Mouse (Mus musculus) left cerebral cortex, adult 9 months (tissue): ENCODE data around the gene Cd302.

Source experiments
- DNase-seq, 2 experiments: peaks; one replicate each; pipeline ENCODE4 v3.0.0; 2022; ENCODE audit warnings: low spot score in 2 of 2

The Cd302 gene

DNA sequence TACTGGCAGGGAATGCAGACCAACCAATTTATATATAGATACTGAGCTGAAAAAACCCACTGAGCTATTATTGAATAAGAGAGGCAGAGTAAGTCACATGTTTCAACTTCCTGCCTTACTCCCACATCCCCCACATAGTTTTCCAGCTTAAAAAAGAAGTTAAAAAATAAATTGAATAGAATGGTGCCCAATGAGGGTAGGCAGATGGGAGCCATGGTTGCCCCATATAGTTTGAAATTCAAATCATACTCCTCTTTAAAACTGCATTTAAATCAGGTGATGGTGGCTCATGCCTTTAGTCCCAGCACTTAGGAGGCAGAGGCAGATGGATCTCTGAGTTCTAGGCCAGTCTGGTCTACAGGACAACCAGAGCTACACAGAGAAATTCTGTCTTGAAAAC, 30.8 kb downstream of the Cd302 start:
- peak in 1 of 2 experiments; percentile 39 for DNase-seq

DNA sequence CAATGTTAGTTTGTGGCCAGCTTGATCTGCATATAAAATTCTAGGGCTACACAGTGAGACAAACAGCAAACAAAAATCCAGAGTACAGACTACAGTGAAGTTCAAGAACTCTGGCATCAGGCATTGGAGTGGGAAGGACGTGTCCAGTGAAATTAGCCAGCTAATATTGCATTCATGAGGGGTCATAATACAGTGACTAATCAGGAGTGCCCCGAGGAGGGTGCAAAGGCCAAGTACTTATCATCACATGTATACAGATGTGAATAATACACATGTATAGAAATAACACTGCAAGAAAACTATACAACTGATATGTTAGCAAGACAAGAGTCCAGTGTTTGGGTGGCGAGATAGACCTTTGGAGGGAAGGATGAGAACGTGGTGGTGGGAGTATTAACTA, 31.5 kb downstream of the Cd302 start:
- DNase-seq: no peak

DNA sequence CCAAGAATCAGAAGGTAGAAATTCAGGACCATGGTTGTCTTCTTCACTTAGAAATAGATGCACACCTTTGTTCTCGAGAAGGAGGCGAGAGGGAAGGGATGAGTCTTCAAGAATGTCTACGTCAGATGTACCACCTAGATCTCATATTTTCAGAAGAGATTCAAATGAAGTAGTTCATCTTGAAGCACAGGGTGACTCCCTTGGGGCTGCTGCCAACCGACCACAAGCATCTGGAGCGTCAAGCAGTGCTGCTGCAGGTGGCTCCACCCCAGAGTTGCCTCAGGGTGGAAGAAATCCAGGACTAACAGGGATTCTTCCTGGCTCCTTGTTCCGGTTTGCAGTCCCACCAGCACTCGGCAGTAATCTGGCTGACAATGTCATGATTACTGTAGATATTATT, 49.8 kb downstream of the Cd302 start:
- no peak for DNase-seq

DNA sequence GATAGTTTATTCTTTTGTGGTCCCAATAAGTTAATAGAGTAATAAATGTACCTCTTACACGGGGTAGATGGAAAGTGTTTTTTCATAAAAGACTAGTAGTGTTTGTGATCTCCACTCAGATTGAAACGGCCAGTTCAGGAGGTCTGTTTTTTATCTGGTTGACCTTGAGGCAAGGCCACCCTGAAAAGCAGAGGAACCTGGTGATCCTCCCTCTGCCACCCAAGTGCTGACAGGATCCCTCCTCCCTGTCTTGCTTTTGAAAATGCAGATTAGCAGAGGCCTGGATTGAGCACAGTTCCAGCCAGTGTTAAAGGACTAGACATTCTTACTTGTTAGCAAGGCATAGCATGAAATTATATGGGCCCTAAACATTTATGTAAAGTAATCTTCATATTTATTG, 51.1 kb downstream of the Cd302 start:
- no peak for DNase-seq

DNA sequence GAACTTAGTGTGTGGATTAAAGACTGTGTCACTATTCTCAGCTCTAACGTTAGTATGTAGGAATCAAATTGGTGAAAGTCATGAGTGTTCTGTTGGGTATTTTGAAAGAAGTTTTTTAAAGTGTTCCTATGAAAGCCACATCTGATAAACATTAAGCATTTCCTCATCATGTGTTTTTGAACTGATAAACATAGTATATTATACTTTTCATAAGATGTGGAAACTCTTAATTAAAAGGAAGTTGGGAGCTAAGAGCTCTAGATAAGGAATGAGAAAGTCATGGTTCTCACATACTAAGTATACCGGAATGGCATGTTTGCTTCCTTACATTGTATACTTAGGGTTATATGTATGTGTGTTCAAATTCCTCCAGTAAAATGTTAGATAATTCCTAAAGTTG, 53.9 kb downstream of the Cd302 start:
- DNase-seq: no peak

DNA sequence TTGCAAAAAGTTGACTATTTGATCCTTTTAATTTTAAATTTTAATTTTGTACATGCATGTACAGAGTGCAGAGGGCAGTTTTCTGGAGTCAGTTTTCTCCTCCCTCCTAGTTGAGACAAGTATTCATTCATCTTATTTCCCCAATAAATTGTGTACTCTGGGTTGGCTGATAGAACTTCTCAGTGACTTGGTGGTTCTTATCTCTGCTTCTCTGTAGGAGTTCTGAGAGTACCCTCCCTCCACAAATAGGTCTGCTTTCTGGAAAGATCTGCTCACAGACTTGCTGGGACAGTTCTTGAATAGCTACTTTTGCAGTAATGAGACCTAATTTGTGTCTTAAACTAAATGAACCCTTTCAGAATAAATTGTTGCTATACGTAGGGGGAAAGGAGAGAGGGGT, 55.8 kb downstream of the Cd302 start:
- DNase-seq: no peak

DNA sequence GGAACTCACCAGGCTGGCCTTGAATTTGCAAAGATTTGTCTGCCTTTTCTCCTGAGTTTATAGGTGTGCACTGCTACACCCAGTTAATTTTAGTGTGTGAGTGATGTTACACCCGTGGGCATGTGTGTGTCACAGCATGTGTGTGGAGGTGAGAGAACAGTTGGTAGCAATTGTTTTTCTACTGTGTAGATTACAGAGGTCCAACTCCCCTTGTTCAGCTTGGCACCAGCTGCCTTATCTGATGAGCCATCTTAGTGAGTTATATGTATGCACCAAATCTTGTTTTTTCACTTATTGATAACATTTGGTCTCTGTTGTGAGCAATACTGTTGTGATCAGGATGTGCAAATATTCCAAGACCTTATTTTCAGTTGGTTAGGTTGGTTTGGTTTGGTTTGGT, 60.8 kb downstream of the Cd302 start:
- no peak for DNase-seq

DNA sequence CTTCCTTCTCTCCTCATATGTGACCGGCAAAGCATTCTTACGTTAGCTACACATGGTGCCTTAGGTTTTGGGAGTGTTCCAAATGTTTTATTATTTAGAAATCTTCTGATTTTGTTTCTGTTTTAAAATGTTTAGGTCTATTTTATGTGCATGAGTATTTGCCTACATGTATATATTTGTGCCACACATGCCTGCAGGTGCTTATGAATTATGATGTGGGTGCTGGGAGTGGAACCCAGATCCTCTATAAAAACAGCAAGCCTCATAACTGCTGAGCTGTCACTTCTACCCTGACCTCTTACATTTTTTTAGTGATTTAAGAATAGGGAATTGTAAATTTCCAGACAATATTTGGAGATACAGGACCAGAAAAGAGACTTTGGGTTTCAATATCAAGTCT, 62.3 kb downstream of the Cd302 start:
- DNase-seq: no peak

DNA sequence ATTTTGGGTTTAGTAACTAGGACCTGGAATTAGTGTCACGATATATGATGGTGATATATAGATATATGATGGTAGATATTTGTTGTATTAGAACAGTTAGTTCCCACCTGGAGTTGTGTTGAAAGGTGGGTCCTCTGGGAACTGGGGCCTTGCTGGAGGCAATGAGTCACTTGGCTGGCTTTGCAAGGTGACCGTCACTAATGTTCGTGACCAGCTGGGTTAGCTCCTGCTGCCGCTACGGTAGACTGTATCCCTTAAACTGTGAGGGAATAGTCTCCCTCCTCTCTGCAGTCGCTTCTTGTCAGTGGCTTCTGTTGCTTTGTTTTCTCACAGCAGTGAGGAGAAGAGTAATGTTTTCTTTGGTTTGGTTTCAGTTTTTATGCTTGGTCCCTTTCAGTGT, 63.1 kb downstream of the Cd302 start:
- DNase-seq: no peak

DNA sequence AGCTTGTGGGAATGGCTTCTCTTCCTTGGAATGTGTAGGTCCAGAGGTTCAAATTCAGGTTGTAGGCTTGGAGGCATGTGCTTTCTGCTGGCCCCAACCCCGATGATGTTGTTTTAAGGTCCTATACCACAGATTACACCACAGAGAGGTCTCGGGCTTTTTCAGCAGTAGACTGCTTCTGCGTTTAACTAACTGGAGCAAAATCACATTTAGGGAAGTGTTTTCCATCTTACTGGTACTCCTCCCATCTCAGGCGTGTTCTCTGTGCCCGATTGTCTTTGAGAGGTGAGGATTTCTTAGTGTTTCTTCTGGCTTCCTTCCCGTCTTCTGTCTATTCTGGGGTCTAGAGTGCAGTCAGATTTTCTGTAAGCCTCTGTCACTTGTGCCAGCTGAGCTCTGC, 66.7 kb downstream of the Cd302 start:
- no peak for DNase-seq

DNA sequence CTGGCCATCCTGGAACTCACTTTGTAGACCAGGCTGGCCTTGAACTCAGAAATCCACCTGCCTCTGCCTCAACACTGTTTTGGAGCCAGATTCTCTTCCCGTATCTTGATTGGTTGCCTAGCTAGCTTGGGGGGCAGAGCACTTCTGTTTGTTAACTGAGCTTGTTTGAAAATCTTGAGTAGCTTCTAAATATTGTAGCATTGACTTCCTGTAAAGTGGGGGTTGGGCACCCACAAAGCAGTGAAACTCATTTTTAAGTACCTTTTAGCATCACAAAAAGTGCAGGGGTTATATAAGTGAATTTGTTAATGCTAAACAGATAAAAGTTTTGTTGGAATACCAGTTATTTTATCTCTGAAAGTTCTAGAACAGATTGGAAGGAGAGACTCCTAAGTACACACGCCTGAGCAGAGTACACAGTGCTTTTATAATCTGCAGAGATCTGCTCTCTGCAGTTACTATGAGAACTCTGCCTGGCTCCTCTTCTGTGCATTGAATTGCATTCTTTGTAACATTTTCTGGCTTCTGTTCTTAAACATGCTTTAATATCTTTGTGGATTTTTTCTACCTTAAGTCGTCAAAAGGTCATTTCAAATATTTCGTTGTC, 67.6 kb downstream of the Cd302 start:
- DNase-seq: no peak

DNA sequence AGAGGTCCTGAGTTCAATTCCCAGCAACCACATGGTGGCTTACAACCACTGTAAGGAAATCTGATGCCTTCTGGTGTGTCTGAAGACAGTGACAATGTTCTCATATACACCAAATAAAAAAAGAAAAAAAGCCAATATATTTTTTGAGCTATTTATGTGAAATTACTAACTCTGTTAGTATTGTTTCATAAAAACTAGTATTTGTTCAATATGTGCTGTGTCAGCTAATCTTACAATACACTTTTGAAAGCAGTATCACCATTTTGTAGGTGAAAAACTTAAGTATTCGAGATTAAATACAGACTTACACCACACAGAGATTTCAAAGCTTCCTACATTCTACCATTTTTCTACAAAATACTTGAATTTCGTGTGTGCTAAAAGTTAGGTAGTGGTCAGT, 69.6 kb downstream of the Cd302 start:
- no peak for DNase-seq

DNA sequence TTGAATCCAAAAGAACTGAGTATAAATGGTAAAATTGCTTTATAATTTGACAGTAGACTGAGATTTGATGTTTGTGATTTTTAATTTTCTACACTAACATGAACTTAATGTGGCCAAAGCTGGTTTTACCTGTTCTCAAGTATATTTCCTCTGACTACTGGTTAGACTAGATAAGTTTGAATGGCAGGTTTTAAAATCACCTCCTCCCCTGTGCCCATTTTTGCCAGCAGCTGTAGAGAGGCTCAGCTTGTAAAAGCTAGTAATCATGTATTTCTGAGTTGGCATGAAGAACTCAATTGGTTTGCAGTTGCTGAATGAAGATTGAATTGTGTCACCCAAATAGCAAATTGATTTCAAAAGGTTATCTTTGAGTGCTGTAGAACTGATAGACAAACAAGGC, 71.8 kb downstream of the Cd302 start:
- no peak for DNase-seq

DNA sequence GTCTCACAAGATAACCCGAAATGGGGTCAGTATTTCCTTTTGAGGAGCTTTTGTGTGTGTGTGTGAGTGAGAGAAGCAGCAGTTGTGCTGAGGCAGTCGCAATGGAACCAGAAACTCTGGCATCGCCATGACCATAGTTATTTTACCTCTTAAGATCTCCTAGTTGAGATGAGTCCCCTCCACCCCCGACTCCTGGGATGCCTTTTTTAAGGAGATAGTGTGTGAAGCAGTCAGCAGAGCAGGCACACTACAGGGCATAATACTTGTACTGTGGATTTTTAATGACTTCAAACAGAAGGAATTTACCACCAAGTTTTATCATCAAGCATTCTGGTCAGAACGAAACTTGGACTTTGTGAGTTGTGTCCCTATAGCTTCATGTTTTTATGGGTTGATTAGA, 73.5 kb downstream of the Cd302 start:
- DNase-seq: no peak

DNA sequence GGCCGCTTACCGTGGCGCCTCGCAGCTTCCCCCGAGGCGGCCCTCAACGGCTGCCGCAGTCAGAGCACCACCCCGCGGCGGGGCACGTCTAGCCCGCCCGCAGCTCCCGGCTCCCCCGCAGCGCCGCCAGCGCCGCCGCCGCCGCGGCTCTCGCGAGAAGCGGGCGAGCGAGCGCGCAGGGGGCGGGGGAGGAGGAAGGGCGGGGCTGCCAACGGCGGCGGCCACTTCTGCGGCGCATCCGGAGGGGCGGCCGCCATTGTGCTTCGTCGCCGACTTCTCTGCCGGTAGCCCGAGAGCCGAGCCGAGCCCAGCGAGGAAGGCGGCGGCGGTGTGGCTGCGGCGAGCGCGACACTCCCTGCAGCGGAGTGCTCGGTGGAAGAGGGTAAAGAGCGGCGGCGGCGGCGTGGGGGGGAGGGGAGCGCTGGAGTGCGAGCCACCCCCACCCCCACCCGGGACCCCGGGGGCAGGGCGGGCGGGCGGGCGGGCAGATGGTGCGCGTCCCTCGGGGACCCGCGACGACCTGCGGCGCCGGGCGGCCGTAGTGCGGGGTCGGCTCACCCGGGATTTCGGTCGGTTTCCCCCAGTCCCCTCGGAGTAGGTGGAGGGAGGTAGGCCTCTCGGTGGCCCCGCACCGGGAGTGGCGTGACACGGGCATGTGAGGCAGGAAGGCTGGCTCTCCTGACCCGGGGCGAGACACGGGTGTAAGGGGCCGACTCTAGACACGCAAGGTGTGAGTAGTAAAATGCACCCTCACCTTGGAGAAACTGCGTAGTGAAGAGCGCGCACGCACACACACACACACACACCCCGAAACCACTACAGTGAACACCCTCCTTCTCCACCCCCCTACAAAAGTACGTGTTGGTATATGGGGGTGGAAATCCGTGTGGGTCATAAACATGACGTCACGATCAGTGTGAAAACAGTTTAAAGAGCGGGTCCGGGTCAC, 74.3 kb downstream of the Cd302 start, which contains the start of the genes Baz2b and March7:
TSS of gene Baz2b (minus strand) at position 137 of the 949 bp plus-strand sequence.
TSS of gene March7 (plus strand) at position 185 of the 949 bp plus-strand sequence.
- peak; percentile 57 to 74 for DNase-seq

DNA sequence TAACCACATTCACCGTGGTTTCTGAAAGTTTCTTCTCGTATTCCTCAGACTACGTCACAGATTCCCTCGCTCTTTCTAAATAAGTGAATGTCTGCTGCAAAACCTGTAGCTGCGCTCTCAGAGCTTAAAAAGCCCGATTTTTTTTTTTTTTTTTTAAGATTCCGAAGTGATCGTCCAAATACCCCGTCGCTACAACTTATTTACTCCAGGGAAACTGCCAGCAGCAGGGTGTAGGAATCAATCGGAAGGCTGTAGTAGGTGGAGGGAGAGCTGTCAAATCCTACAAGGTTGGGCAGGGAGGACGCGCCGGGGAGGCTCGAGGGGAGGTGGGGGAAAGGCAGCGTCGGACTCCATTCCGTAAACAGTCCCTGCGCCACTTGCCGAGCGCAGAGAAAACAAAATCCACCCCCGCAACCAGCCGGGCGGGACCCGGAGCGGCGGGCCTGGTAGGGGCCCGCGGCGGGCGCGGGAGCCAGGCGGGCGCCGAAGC, 75.1 kb downstream of the Cd302 start:
- peak in 1 of 2 experiments; percentile 42 for DNase-seq

DNA sequence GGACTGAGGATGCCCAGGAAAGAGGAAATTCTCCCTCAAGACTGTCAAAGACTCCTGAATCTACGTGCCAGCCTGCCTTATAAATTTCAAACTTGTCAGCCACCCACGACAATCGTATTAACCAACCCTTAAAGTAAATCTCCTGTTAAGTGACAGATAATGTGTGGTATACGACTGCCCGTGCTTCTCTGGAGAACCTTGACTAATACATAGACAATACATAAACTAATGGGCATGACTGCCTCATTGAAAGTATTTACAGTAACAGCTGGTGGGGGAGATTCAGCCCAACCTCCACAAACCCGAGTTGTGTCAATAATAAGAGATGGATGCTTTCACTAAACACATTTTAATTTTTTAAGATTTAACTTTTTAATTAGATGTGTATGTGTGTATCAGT, 78.5 kb downstream of the Cd302 start:
- no peak for DNase-seq

DNA sequence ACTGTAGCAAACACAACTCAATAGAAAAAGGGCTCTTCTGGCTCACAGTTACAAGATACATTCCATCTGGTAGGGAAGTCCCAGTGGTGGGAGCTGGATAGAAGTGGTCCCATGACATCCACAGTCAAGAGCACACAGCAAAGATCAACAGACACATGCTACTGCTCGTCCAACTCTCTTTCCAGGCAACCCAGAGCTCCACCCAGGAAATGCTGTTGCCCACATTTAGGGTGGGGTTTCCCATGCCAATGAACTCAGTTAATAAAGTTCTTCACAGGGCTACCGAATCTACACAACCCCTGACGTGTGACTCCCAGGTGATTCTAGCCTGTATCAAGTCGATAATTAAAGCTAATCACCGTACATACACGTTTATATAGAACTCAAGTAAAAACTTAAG, 80.1 kb downstream of the Cd302 start:
- no peak for DNase-seq

DNA sequence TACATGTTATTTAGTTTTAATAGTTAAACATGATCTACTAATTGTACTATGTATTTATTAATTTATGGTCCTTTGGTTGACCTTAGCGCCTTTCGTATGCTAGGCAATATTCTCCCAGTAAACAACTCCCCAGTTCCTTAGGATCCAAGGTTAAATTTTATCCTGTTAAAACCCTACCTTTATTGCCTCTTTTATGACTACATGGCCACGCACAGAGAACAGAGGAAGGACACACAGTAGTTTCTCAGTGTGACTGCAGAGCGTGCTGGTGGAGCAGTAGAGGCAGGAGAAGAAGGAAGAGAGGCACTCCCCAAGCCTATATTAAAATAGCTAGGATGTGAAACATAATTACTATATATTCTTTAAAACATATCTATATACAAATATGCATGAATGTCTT, 80.6 kb downstream of the Cd302 start:
- no peak for DNase-seq

DNA sequence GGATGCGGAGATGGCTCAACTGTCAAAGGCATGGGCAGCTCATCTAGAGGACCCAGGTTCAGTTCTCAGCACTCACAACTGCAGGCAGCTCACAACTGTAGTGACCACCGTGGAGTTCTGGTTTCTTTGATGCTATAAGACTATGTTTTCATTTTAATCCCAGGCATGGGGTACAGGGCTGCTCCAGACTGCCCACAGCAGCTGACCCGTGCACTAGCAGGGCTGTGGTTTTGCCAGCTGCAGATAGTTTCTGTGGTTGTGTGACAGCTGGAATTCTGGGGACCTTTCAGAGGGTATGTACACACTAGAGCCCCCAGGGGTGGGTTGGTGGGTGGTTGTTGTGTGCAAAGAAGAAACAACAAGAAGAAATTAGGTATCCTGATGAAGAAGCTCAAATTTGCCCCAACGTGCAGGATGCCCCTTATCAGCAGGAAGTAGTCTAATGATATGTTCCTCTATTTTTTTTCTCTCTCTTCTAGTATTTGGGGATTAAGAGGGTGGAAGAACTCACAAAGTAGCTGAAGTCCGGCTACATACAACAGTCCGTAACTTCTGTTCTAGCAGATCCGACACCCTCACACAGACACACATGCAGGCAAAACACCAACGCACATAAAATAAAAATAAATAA, 81.3 kb downstream of the Cd302 start:
- DNase-seq: no peak
